Mouse (Mus musculus) testis, adult 2 months (tissue): ENCODE data around the gene Becn1.

Source experiments
- CTCF ChIP-seq: fragments of 200-500 bp; IDR thresholded peaks from 2 replicates; pipeline ENCODE4 v1.5.1; 2012; ENCODE audit warnings: low read depth, mild to moderate bottlenecking, inconsistent platforms, low read length, moderate library complexity; ENCODE audit not compliant: control insufficient read depth, insufficient read depth, insufficient replicate concordance
- POLR2A ChIP-seq: fragments of 200-500 bp; IDR thresholded peaks from 2 replicates; pipeline ENCODE4 v1.6.1; 2012; ENCODE audit warnings: low read depth, mild to moderate bottlenecking, inconsistent platforms, low read length, moderate library complexity; ENCODE audit not compliant: control insufficient read depth

- TF ChIP-seq POLR2A (no peak), CTCF (no peak)
Observed at GRCm38 (mm10) chr11:101251031-101251430, 51.1 kb downstream of the Becn1 start.
